Mouse (Mus musculus) c-Kit-positive CD71-positive TER-119-negative erythroid progenitor cells, embryonic 14.5 days (primary cell): Measurements from ENCODE around the gene Mfsd4b1.

Source experiments
- DNase-seq: peaks from one replicate; pipeline ENCODE4 v3.0.0-alpha.2; 2013; ENCODE audit warnings: low read depth

Mfsd4b1 gene

GRCm38 (mm10) chr10:40024554-40025428 lies at the start of gene Mfsd4b1:
Gene Mfsd4b1, minus strand, starts transcription at chr10:40025268.
- DNase-seq, result peak; percentile 27

- DNase-seq, result no peak
These were observed 48.5 kb upstream of the Mfsd4b1 start for GRCm38 (mm10) chr10:40073608-40074007.

GRCm38 (mm10) chr10:40070684-40071083 lies 45.6 kb upstream of the Mfsd4b1 start:
- no peak for DNase-seq

GRCm38 (mm10) chr10:40069270-40069669 lies 44.2 kb upstream of the Mfsd4b1 start:
- no peak for DNase-seq

- DNase-seq, result no peak
These were observed 43.5 kb upstream of the Mfsd4b1 start for GRCm38 (mm10) chr10:40068595-40068994.

GRCm38 (mm10) chr10:40067529-40067928 lies 42.5 kb upstream of the Mfsd4b1 start:
- no peak for DNase-seq

- DNase-seq, result no peak
These were observed 42.0 kb upstream of the Mfsd4b1 start for GRCm38 (mm10) chr10:40067071-40067470.

GRCm38 (mm10) chr10:40065357-40065756 lies 40.3 kb upstream of the Mfsd4b1 start:
- DNase-seq, result no peak

GRCm38 (mm10) chr10:40063291-40063890 lies 38.3 kb upstream of the Mfsd4b1 start:
- DNase-seq, result no peak

GRCm38 (mm10) chr10:40062812-40063211 lies 37.7 kb upstream of the Mfsd4b1 start:
- DNase-seq, result no peak

GRCm38 (mm10) chr10:40061926-40062325 lies 36.9 kb upstream of the Mfsd4b1 start:
- no peak for DNase-seq

GRCm38 (mm10) chr10:40058786-40059120 lies 33.7 kb upstream of the Mfsd4b1 start:
- DNase-seq, result no peak

GRCm38 (mm10) chr10:40058062-40058785 lies 33.2 kb upstream of the Mfsd4b1 start:
- no peak for DNase-seq

- no peak for DNase-seq
These were observed 32.5 kb upstream of the Mfsd4b1 start for GRCm38 (mm10) chr10:40057615-40058014.

- DNase-seq, result no peak
These were observed 29.4 kb upstream of the Mfsd4b1 start for GRCm38 (mm10) chr10:40054455-40054854.

- no peak for DNase-seq
These were observed 28.8 kb upstream of the Mfsd4b1 start for GRCm38 (mm10) chr10:40053896-40054295.

GRCm38 (mm10) chr10:40053257-40053895 lies 28.3 kb upstream of the Mfsd4b1 start:
- DNase-seq, result no peak

GRCm38 (mm10) chr10:40051997-40052396 lies 26.9 kb upstream of the Mfsd4b1 start:
- DNase-seq, result no peak

GRCm38 (mm10) chr10:40050763-40051162 lies 25.7 kb upstream of the Mfsd4b1 start:
- no peak for DNase-seq

- no peak for DNase-seq
These were observed 16.3 kb upstream of the Mfsd4b1 start for GRCm38 (mm10) chr10:40041339-40041738.

- DNase-seq, result no peak
These were observed 11.9 kb upstream of the Mfsd4b1 start for GRCm38 (mm10) chr10:40036686-40037560.
